Mouse (Mus musculus): ENCODE results near the gene Cab39l. TPM values are rescaled to one million over a fixed set of nuclear protein-coding genes. Genes with fewer than 3 reads are reported as not detected.
"Not testable (repeated sequence)": the region's sequence is repeated elsewhere in the genome, so short reads cannot be mapped to it uniquely, and the experiment has no call there.

Cab39l gene
- polyA plus RNA-seq (2014; fragmentation: Nextera tagmentation; extraction: Ambion mirVana): 19.8 and 26.5 TPM in 2 replicates

DNA sequence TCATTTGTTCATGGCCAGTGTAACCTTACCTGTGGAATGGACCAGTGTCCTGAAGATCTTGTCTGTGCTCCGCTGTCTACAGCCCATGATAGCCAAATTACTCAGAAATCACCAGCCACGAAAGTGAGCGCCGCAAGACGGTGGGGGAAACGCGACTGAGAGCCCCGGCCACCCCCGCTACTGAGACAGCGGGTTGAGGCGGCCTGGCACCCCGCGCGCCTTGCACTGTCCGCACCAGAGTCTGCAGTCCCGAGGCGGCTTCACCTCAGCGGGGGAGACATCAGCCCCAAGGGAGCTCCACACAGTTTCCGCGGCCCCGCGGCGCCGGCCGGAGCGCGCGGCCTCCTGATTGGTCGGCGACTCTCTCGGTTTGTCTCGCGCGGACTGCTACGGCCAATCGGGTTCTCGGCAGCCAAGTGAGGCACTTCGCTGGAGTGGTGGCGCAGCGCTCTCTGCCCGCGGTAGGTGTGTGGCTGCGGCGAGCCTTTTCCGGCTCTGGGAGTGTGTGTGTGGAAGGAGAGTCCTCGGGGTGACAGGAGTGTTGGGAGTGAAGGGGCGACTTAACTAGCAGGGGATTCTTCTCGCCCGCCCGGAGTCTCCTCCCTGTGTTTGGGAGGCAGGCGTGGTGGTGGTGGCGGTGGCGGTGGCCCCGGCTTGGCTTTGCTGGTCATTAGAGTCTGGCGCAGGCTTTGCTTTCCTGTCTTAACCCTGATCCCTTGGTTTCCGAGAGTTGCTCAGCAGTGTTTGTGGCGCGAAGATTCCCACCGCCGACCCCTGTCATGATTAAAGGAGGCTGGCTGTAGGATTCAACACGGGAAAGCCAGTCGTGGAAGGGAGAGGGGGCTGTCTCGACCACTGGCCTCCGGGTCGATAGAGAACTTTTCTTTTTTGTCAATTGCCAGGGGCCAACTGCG, at the start of gene Cab39l, which contains the start of gene Setdb2:
Gene Cab39l (plus strand): TSS at position 415 of the 914 bp plus-strand sequence.
Gene Setdb2 (minus strand): TSS at position 327 of the 914 bp plus-strand sequence.
- Histone ChIP-seq H3K9ac (replicated peaks; ENCODE audit: low read length) (peak within 1 kb of the TSS; percentile 79), H3K9me3 (ENCODE audit: control insufficient read depth, low read length) (no peaks in the 10 kb centered on the region), H3K27me3 (ENCODE audit: control insufficient read depth, insufficient read depth, low read length) (no peaks in the 10 kb centered on the region), H3K4me2 (ENCODE audit: low read length) (peak within 1 kb of the TSS; percentile 90), H3K36me3 (ENCODE audit: control insufficient read depth, insufficient read depth, low read length) (no peaks in the 10 kb centered on the region), H3K4me1 (ENCODE audit: control insufficient read depth, insufficient read depth, low read length) (peaks cover 5% of the 10 kb centered on the region), H3K4me3 (replicated peaks; ENCODE audit: low read depth, low read length) (peak within 1 kb of the TSS; percentile 80), H3K27ac (replicated peaks; ENCODE audit: low read depth, low read length) (peak within 1 kb of the TSS; percentile 83)
- peak; percentile 100 for ATAC-seq (ENCODE audit: low FRiP score, low TSS enrichment)
- peak; percentile 96 for DNase-seq
- WGBS: under 1% methylated on average over 66 of the region's 66 CpGs

DNA sequence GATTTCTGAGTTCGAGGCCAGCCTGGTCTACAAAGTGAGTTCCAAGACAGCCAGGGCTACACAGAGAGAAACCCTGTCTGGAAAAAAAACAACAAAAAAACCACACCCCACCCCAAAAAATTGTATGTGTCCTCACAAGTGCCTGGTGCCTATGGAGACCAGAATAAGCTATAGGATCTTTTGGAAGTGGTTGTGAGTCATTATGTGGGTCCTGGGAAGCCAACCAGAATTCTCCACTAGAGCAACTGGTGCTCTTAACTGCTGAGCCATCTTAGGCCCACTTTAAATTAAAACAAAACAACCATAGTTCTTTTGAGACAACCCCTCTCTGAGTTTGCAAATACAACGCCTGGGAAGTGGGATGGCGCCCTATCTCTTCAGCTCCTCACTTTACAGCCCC, 45.5 kb upstream of the Cab39l start, which contains the start of gene Phf11c:
Gene Phf11c (minus strand): TSS at position 101 of the 400 bp plus-strand sequence.
- Histone ChIP-seq H3K4me3 (replicated peaks; ENCODE audit: low read depth, low read length) (no peak within 1 kb of the TSS), H3K4me2 (ENCODE audit: low read length) (no peak within 1 kb of the TSS), H3K27ac (replicated peaks; ENCODE audit: low read depth, low read length) (no peak within 1 kb of the TSS), H3K4me1 (ENCODE audit: control insufficient read depth, insufficient read depth, low read length) (no peaks in the 10 kb centered on the region), H3K9ac (replicated peaks; ENCODE audit: low read length) (no peak within 1 kb of the TSS), H3K36me3 (ENCODE audit: control insufficient read depth, insufficient read depth, low read length) (no peaks in the 10 kb centered on the region), H3K27me3 (ENCODE audit: control insufficient read depth, insufficient read depth, low read length) (no peaks in the 10 kb centered on the region), H3K9me3 (ENCODE audit: control insufficient read depth, low read length) (no peaks in the 10 kb centered on the region)
- no peak for ATAC-seq (ENCODE audit: low FRiP score, low TSS enrichment)
- DNase-seq: no peak
- 93% methylated on average over 3 of the region's 3 CpGs for WGBS

DNA sequence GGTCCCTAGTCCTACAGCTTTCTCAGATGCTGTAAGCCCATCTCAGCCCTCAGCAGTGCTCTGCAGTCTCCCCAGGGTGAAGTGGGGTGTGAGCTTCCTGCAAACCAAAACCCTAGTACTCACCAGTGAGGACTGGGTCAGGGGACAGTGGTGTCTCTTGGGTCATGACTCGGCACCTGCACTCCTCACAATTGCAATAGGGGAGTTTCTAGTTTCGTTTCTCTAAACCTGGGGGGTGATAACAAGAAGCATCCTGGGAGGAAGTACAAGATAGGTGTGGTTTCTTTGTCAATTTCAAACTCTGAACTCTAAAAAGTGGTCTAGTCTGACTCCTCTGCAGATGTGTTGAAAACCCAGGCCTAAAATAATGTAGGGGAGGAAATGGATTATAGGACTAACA, 43.8 kb upstream of the Cab39l start:
- ATAC-seq (ENCODE audit: low FRiP score, low TSS enrichment): no peak
- WGBS: 86% methylated on average over 2 of the region's 2 CpGs
- Histone ChIP-seq H3K4me1 (ENCODE audit: control insufficient read depth, insufficient read depth, low read length) (no peaks in the 10 kb centered on the region), H3K9me3 (ENCODE audit: control insufficient read depth, low read length) (no peaks in the 10 kb centered on the region), H3K27ac (replicated peaks; ENCODE audit: low read depth, low read length) (no peak overlapping the region), H3K36me3 (ENCODE audit: control insufficient read depth, insufficient read depth, low read length) (no peaks in the 10 kb centered on the region), H3K4me3 (replicated peaks; ENCODE audit: low read depth, low read length) (no peak overlapping the region), H3K9ac (replicated peaks; ENCODE audit: low read length) (no peak overlapping the region), H3K27me3 (ENCODE audit: control insufficient read depth, insufficient read depth, low read length) (no peaks in the 10 kb centered on the region), H3K4me2 (ENCODE audit: low read length) (no peak overlapping the region)
- no peak for DNase-seq

DNA sequence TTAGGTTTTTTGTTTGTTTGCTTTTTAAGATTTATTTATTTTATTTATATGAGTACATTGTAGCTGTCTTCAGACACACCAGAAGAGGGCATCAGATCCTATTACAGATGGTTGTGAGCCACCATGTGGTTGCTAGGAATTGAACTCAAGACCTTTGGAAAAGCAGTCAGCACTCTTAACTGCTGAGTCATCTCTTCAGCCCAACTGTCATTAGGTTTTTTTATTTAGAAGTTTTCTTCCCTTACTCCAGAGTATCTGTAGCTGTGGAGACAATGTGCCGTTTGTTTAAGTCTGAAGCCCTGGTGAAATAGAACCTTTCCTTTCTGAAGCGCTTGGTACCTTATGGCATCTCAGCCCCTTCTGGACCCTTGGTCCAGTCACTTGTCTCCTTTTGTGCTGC, 25.8 kb upstream of the Cab39l start:
- not testable (repeated sequence) for ATAC-seq (ENCODE audit: low FRiP score, low TSS enrichment); H3K36me3 ChIP-seq (ENCODE audit: control insufficient read depth, insufficient read depth, low read length); H3K27me3 ChIP-seq (ENCODE audit: control insufficient read depth, insufficient read depth, low read length); H3K27ac ChIP-seq (replicated peaks; ENCODE audit: low read depth, low read length); H3K4me2 ChIP-seq (ENCODE audit: low read length); DNase-seq; H3K4me3 ChIP-seq (replicated peaks; ENCODE audit: low read depth, low read length); H3K9me3 ChIP-seq (ENCODE audit: control insufficient read depth, low read length); H3K4me1 ChIP-seq (ENCODE audit: control insufficient read depth, insufficient read depth, low read length); H3K9ac ChIP-seq (replicated peaks; ENCODE audit: low read length)
- WGBS: 99% methylated on average over 2 of the region's 2 CpGs

DNA sequence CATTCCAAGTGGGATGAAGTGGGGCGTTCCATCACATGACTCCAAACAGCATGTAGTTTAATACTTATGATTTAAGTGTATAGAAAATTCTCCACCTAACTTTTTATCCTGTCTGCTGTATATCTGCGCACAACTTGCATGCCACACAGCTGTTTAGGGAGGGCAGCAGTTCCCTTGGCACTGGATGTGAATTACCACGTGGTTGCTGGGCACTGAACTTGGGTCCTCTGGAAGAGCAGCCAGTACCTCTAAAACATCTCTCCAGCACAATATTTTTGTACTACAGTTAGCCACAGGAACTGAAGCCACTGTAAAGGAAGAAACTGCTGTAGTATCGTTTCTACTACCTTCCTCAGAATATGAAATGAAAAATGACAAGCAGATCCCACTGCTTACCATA, 22.6 kb upstream of the Cab39l start:
- whole genome bisulfite sequencing: 88% methylated on average over 4 of the region's 4 CpGs
- H3K9ac ChIP-seq (replicated peaks; ENCODE audit: low read length): no peak overlapping the region
- no peak overlapping the region for H3K4me2 ChIP-seq (ENCODE audit: low read length)
- no peak overlapping the region for H3K4me3 ChIP-seq (replicated peaks; ENCODE audit: low read depth, low read length)
- H3K27ac ChIP-seq (replicated peaks; ENCODE audit: low read depth, low read length): no peak overlapping the region
- no peaks in the 10 kb centered on the region for H3K4me1 ChIP-seq (ENCODE audit: control insufficient read depth, insufficient read depth, low read length)
- H3K9me3 ChIP-seq (ENCODE audit: control insufficient read depth, low read length): no peaks in the 10 kb centered on the region
- no peaks in the 10 kb centered on the region for H3K27me3 ChIP-seq (ENCODE audit: control insufficient read depth, insufficient read depth, low read length)
- ATAC-seq (ENCODE audit: low FRiP score, low TSS enrichment): no peak
- no peaks in the 10 kb centered on the region; the same call in 1 of the 2 replicates for H3K36me3 ChIP-seq (ENCODE audit: control insufficient read depth, insufficient read depth, low read length)
- no peak for DNase-seq

DNA sequence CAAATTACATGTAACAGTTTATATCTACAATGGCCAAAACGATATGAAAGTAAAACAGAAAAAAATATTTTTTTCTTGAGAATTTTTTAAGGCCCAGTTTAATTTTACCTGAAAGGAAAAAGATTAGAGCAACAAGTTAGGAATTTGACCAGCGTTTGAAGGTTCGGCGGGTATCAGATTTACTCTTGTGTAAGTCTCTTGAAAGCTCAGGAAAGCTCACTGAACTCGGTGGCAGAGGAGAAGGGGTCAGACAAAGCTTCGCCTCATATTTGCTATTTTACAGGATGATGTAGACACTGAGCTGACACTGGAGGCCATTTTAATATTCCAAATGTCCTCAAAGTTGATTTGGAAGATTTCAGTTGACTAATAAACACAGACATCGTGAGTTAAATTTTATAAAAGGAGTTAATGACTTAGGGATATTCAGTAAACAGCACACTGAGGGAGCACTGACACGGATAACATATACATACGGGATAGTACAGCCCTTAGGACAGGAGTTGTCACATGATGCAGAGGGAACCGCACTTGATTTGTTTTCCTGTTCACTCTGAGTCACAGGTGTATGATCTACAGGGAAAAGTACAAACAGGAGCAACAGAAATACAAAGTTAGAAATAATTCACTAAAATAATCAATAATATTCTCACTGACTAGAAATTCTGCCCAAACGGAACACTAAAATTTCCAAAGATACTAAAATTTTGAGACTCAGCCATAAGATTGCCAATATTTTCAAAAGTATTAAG, 17.7 kb upstream of the Cab39l start:
- Histone ChIP-seq H3K9ac (replicated peaks; ENCODE audit: low read length) (no peak overlapping the region), H3K27me3 (ENCODE audit: control insufficient read depth, insufficient read depth, low read length) (no peaks in the 10 kb centered on the region), H3K36me3 (ENCODE audit: control insufficient read depth, insufficient read depth, low read length) (no peaks in the 10 kb centered on the region; the same call in 1 of the 2 replicates), H3K4me1 (ENCODE audit: control insufficient read depth, insufficient read depth, low read length) (no peaks in the 10 kb centered on the region), H3K27ac (replicated peaks; ENCODE audit: low read depth, low read length) (no peak overlapping the region), H3K9me3 (ENCODE audit: control insufficient read depth, low read length) (no peaks in the 10 kb centered on the region), H3K4me2 (ENCODE audit: low read length) (no peak overlapping the region), H3K4me3 (replicated peaks; ENCODE audit: low read depth, low read length) (no peak overlapping the region)
- DNase-seq (no peak), ATAC-seq (ENCODE audit: low FRiP score, low TSS enrichment) (no peak)
- WGBS: 89% methylated on average over 11 of the region's 11 CpGs

DNA sequence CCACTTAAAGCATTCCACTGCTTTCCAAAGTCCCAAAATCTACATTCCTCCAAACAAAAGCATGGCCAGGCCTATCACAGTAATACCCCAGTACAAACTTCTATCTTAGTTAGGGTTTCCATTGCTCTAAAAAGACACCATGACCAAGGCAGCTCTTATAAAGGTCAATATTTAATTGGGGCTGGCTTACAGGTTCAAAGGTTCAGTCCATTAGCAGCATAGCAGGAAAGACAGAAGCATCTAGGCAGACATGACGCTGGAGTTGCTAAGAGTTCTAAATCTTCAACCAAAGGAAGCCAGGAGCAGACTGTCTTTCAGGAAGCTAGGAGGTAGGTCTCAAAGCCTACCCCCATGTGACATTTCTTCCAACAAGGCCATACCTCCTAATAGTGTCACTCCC, 10.2 kb upstream of the Cab39l start:
- H3K27ac ChIP-seq (replicated peaks; ENCODE audit: low read depth, low read length): no peak overlapping the region
- no peak overlapping the region for H3K9ac ChIP-seq (replicated peaks; ENCODE audit: low read length)
- no peaks in the 10 kb centered on the region for H3K4me1 ChIP-seq (ENCODE audit: control insufficient read depth, insufficient read depth, low read length)
- H3K9me3 ChIP-seq (ENCODE audit: control insufficient read depth, low read length): no peaks in the 10 kb centered on the region
- no peaks in the 10 kb centered on the region for H3K36me3 ChIP-seq (ENCODE audit: control insufficient read depth, insufficient read depth, low read length)
- H3K27me3 ChIP-seq (ENCODE audit: control insufficient read depth, insufficient read depth, low read length): no peaks in the 10 kb centered on the region
- ATAC-seq (ENCODE audit: low FRiP score, low TSS enrichment): no peak
- H3K4me2 ChIP-seq (ENCODE audit: low read length): no peak overlapping the region
- DNase-seq: no peak
- no peak overlapping the region for H3K4me3 ChIP-seq (replicated peaks; ENCODE audit: low read depth, low read length)
- whole genome bisulfite sequencing: 81% methylated on average over 1 of the region's 1 CpGs

DNA sequence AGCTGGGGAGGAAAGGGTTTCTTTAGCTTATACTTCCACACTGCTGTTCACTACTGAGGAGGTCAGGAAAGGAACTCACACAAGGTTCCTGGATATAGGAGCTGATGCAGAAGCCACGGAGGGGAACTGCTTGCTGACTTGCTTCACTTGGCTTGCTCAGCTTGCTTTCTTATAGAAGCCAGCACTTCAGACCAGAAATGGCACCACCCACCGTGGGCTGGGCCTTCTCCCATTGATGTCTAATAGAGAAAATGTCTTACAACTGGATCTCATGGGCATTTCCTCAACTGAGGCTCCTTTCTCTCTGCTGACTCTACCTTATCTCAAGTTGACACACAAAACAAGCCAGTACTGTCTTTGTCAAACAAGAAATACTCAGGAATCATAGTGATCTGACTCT, 6.9 kb upstream of the Cab39l start:
- no peak for DNase-seq
- Histone ChIP-seq H3K4me2 (ENCODE audit: low read length) (no peak overlapping the region), H3K36me3 (ENCODE audit: control insufficient read depth, insufficient read depth, low read length) (no peaks in the 10 kb centered on the region), H3K4me3 (replicated peaks; ENCODE audit: low read depth, low read length) (no peak overlapping the region), H3K27ac (replicated peaks; ENCODE audit: low read depth, low read length) (no peak overlapping the region), H3K4me1 (ENCODE audit: control insufficient read depth, insufficient read depth, low read length) (no peaks in the 10 kb centered on the region), H3K9ac (replicated peaks; ENCODE audit: low read length) (no peak overlapping the region), H3K9me3 (ENCODE audit: control insufficient read depth, low read length) (no peaks in the 10 kb centered on the region), H3K27me3 (ENCODE audit: control insufficient read depth, insufficient read depth, low read length) (no peaks in the 10 kb centered on the region)
- 74% methylated on average over 2 of the region's 2 CpGs for WGBS
- ATAC-seq (ENCODE audit: low FRiP score, low TSS enrichment): no peak
